9 mouse cellular contexts compared by ENCODE assay signal in genomic region chr3:101601003-101601525, GRCm38 (mm10). TPM values are rescaled to one million over a fixed set of nuclear protein-coding genes. Genes with fewer than 3 reads are reported as not detected.
DNase-seq lines count a peak whose midpoint lies in the region; ATAC-seq and TF ChIP-seq lines count a peak whose summit lies in the region.
"Had no signal": no experiment of that assay in that cellular context is flagged by ENCODE, and none has a peak within 500 bp of the region (broad histone marks: within the 10 kb centered on the region; RNA-seq: fewer than 3 reads in every experiment).

No protein-coding gene starts in this region.

- no peak for TF ChIP-seq CTCF in bone marrow macrophage, adult 2 months (IDR thresholded peaks at IDR 0.05; ENCODE audit: low read depth, low read length)

- H3K27ac ChIP-seq in bone marrow macrophage, adult 2 months (ENCODE audit: insufficient read depth, low read depth, low read length) = peak overlapping the region; percentile 79
- H3K27ac ChIP-seq in hindbrain, embryonic 14.5 days = no peak overlapping the region
- H3K27ac ChIP-seq in midbrain, embryonic 11.5 days (ENCODE audit: low read depth, low read length) = no peak overlapping the region

- ATAC-seq in hindbrain, embryonic 14.5 days (ENCODE audit: low FRiP score) = no peak
- ATAC-seq in midbrain, embryonic 11.5 days (ENCODE audit: low FRiP score) = no peak
- ATAC-seq in activated CD4-positive, CD25-positive, alpha-beta regulatory T cell, adult 4 months = no peak

- 51% methylated on average over 8 of the region's 8 CpGs for WGBS in hindbrain, embryonic 14.5 days
- 64% methylated on average over 8 of the region's 8 CpGs for WGBS in midbrain, embryonic 11.5 days

- H3K4me2 ChIP-seq in hindbrain, embryonic 14.5 days (replicated peaks) = peak overlapping the region; percentile 71
- peak overlapping the region; percentile 10; the same call in 1 of the 2 replicates for H3K4me2 ChIP-seq in midbrain, embryonic 11.5 days

- H3K27me3 ChIP-seq in hindbrain, embryonic 14.5 days (ENCODE audit: control insufficient read depth, insufficient read depth, low read length) = no peaks in the 10 kb centered on the region
- peaks cover 3% of the 10 kb centered on the region; the same call in 1 of the 2 replicates for H3K27me3 ChIP-seq in midbrain, embryonic 11.5 days (ENCODE audit: control insufficient read depth, insufficient read depth, low read length)

- H3K4me1 ChIP-seq in bone marrow macrophage, adult 2 months (ENCODE audit: control insufficient read depth, insufficient read depth, low read length) = peaks cover 45% of the 10 kb centered on the region
- peaks cover 76% of the 10 kb centered on the region for H3K4me1 ChIP-seq in hindbrain, embryonic 14.5 days (replicated peaks; ENCODE audit: control insufficient read depth, insufficient read depth, low read length)
- peaks cover 44% of the 10 kb centered on the region for H3K4me1 ChIP-seq in midbrain, embryonic 11.5 days (ENCODE audit: control insufficient read depth, insufficient read depth, low read length)

- H3K4me3 ChIP-seq in bone marrow macrophage, adult 2 months (ENCODE audit: insufficient read depth, low read length) = peak overlapping the region; percentile 16
- H3K4me3 ChIP-seq in hindbrain, embryonic 14.5 days (replicated peaks; ENCODE audit: low read length) = no peak overlapping the region
- H3K4me3 ChIP-seq in midbrain, embryonic 11.5 days (ENCODE audit: low read depth, low read length) = no peak overlapping the region

- TF ChIP-seq POLR2A in bone marrow macrophage, adult 2 months (IDR thresholded peaks at IDR 0.05; ENCODE audit: borderline replicate concordance, low read depth, low read length) = no peak

- H3K36me3 ChIP-seq in hindbrain, embryonic 14.5 days (replicated peaks; ENCODE audit: control insufficient read depth, insufficient read depth) = no peaks in the 10 kb centered on the region
- H3K36me3 ChIP-seq in midbrain, embryonic 11.5 days (ENCODE audit: control insufficient read depth, insufficient read depth, low read length) = no peaks in the 10 kb centered on the region

- 0 out of 2 replicates have a peak overlapping the region, but pooled peaks have one; percentile 9 for H3K9ac ChIP-seq in hindbrain, embryonic 14.5 days
- H3K9ac ChIP-seq in midbrain, embryonic 11.5 days (ENCODE audit: low read length) = no peak overlapping the region

- H3K9me3 ChIP-seq in hindbrain, embryonic 14.5 days (ENCODE audit: control insufficient read depth, low read length) = no peaks in the 10 kb centered on the region
- H3K9me3 ChIP-seq in midbrain, embryonic 11.5 days (ENCODE audit: control insufficient read depth, low read length) = no peaks in the 10 kb centered on the region

- DNase-seq in heart, adult 11 months = peak; percentile 88
- DNase-seq in heart, adult 9 months (ENCODE audit: low spot score in 2 of 2) = no peak
- no peak for DNase-seq in hindbrain, embryonic 14.5 days (ENCODE audit: low spot score)
- peak; percentile 91 for DNase-seq in midbrain, embryonic 11.5 days (ENCODE audit: low spot score, missing footprints)
- DNase-seq in urinary bladder, postnatal 10 days (ENCODE audit: low spot score) = no peak
- no peak for DNase-seq in left cerebral cortex, postnatal 36 days (ENCODE audit: low spot score in 2 of 2)
- DNase-seq: right cerebral cortex, adult 18-20 months had no signal

- intact Hi-C loops in left cerebral cortex, postnatal 36 days (cut with DNase I) = loop anchor here (1.0 to 5.0 kb wide), 2 partner anchors 94 to 205 kb away; no protein-coding TSS in a partner anchor

RNA-seq across cellular contexts. Expression of gene Atp1a1, which starts 3.4 kb away (rescaled TPM):
- 152 and 178 TPM in 2 replicates for polyA plus RNA-seq in bone marrow macrophage, adult 2 months (2012; ENCODE audit: insufficient read depth, insufficient read length, missing spikeins)
- 105 and 112 TPM in 2 replicates for polyA plus RNA-seq in hindbrain, embryonic 14.5 days (2014; fragmentation: Nextera tagmentation; extraction: Ambion mirVana)
- polyA plus RNA-seq in midbrain, embryonic 11.5 days (2014; fragmentation: Nextera tagmentation; extraction: Ambion mirVana) = 81.3 and 87.0 TPM in 2 replicates
- polyA plus RNA-seq in activated CD4-positive, CD25-positive, alpha-beta regulatory T cell, adult 4 months (2017; shearing (Covaris generic)) = 10 to 100 TPM; 15.1 to 17.4 TPM
- 1,000 to 10,000 TPM; 1,016 to 1,239 TPM for total RNA-seq in left cerebral cortex, postnatal 36 days (2021)

Comparison
In these comparisons a context has a peak if more than half of its experiments do, and no peak if none do; other contexts are left out.
1. DNase-seq: peak in heart, adult 11 months (single experiment) and midbrain, embryonic 11.5 days (single experiment); none in heart, adult 9 months (0 of 2), hindbrain, embryonic 14.5 days (single experiment), urinary bladder, postnatal 10 days (single experiment) and left cerebral cortex, postnatal 36 days (0 of 2).